Mouse (Mus musculus) kidney, adult 11 months (tissue): ENCODE results near the gene Slc39a9.

Experiments used
- DNase-seq: peaks from one replicate; pipeline ENCODE4 v3.0.0; 2022

Slc39a9 gene

GRCm38 (mm10) chr12:80721458-80721857, 77.8 kb downstream of the Slc39a9 start:
- no peak for DNase-seq

- peak; percentile 90 for DNase-seq
These were observed 81.3 kb downstream of the Slc39a9 start for GRCm38 (mm10) chr12:80724853-80725559.

GRCm38 (mm10) chr12:80728207-80728606, 84.5 kb downstream of the Slc39a9 start:
- no peak for DNase-seq

- DNase-seq = no peak
These were observed 85.1 kb downstream of the Slc39a9 start for GRCm38 (mm10) chr12:80728814-80729213.

- no peak for DNase-seq
These were observed 86.3 kb downstream of the Slc39a9 start for GRCm38 (mm10) chr12:80729758-80730530.

- DNase-seq = peak; percentile 41
These were observed 86.9 kb downstream of the Slc39a9 start for GRCm38 (mm10) chr12:80730567-80730966.
